Comparison of ENCODE assay signal across 16 mouse cellular contexts in the genomic region with DNA sequence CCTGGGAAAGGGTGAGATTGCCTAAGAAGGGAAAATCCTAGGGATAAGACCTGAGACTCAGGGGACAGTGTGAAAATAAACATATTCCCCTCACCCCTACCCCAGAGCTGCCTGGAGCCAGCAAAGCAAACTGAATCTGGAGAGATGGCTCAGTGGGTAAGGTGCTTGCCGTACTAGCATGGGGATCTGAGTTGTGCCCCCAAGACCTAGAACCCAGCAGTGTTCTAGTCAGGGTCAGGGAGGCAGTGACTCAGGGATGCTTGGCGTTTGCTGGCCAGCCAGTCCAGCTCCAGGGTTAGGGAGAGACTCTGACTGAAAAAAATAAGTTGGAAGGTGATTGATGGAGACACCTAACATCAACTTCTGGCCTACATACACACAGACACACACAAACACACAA.
"Had no signal": no experiment of that assay in that cellular context is flagged by ENCODE, and none has a peak within 500 bp of the region (broad histone marks: within the 10 kb centered on the region; RNA-seq: fewer than 3 reads in every experiment).

No protein-coding gene starts in this region.

- H3K9me3 ChIP-seq: neural tube, embryonic 13.5 days; neural tube, embryonic 15.5 days; stomach, embryonic 15.5 days had no signal

- H3K4me3 ChIP-seq: neural tube, embryonic 13.5 days; neural tube, embryonic 15.5 days; stomach, embryonic 15.5 days had no signal

- H3K4me2 ChIP-seq: neural tube, embryonic 13.5 days; neural tube, embryonic 15.5 days; stomach, embryonic 15.5 days had no signal

- DNase-seq: retina, postnatal 1 day; right cerebral cortex, adult 18-20 months; right cerebral cortex, postnatal 14 days; right cerebral cortex, postnatal 25 days; right cerebral cortex, postnatal 4 days; spleen, adult 18-20 months; thymus, adult 18-20 months; thymus, adult 2 months; thymus, postnatal 14 days; thymus, postnatal 25 days; thymus, postnatal 36 days; thymus, postnatal 4 days had no signal

- H3K27ac ChIP-seq: neural tube, embryonic 13.5 days; neural tube, embryonic 15.5 days; stomach, embryonic 15.5 days; stomach, postnatal 0 days had no signal

- H3K36me3 ChIP-seq: neural tube, embryonic 13.5 days; neural tube, embryonic 15.5 days; stomach, embryonic 15.5 days had no signal

- H3K9ac ChIP-seq: neural tube, embryonic 13.5 days; neural tube, embryonic 15.5 days; stomach, embryonic 15.5 days had no signal
